Mouse (Mus musculus) embryonic fibroblast, embryonic 13.5 days (primary cell): ENCODE results near the gene Gm17364. TPM values are rescaled to one million over a fixed set of nuclear protein-coding genes. Genes with fewer than 3 reads are reported as not detected.
"Not testable (repeated sequence)": the region's sequence is repeated elsewhere in the genome, so short reads cannot be mapped to it uniquely, and the experiment has no call there.

ENCODE experiments used
- H3K27ac ChIP-seq: 2 replicates; pipeline ENCODE4 v1.5.1; 2012; ENCODE audit warnings: low read length, control low read depth, inconsistent platforms; ENCODE audit not compliant: insufficient read depth
- H3K4me1 ChIP-seq: 2 replicates; pipeline ENCODE4 v1.6.1; 2011; ENCODE audit warnings: low read length; ENCODE audit not compliant: control insufficient read depth, insufficient read depth
- H3K4me3 ChIP-seq: 2 replicates; pipeline ENCODE4 v1.5.1; 2011; ENCODE audit warnings: mild to moderate bottlenecking, control low read depth, low read length; ENCODE audit not compliant: insufficient read depth
- CTCF ChIP-seq: IDR thresholded peaks from 2 replicates; pipeline ENCODE4 v1.5.1; 2011; ENCODE audit warnings: mild to moderate bottlenecking, control low read depth, low read length, moderate library complexity, borderline replicate concordance; ENCODE audit not compliant: insufficient read depth
- POLR2A ChIP-seq: IDR thresholded peaks from 2 replicates; pipeline ENCODE4 v1.6.1; 2011; ENCODE audit warnings: low read depth, mild to moderate bottlenecking, control low read depth, low read length, moderate library complexity
- polyA plus RNA-seq: library from polyadenylated mRNA; stranded (reverse); fragments of >200 nt; gene quantifications from 2 replicates; pipeline ENCODE4 v1.2.4, GENCODE M21; 2011; ENCODE audit warnings: low read depth; ENCODE audit not compliant: missing spikeins, insufficient read length

The Gm17364 gene
- polyA plus RNA-seq, 1 experiment = not detected

DNA sequence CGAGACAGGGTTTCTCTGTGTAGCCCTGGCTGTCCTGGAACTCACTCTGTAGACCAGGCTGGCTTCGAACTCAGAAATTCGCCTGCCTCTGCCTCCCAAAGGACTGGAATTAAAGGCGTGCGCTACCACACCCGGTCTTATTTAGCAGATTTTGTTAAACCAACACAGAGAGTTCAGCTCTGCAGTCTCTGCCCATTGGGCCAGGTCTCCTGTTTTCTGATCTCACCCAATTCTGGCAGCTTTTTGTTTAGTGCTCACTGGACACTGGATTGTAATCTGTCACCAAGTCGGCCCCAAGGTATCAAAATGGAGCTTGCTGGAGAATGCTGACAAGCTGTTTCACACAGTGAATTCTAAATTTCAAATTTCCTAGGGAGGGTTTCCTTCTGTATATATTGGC lies 21.0 kb downstream of the Gm17364 start:
- TF ChIP-seq CTCF (no peak), POLR2A (no peak)
- Histone ChIP-seq H3K4me1 (no peaks in the 10 kb centered on the region), H3K27ac (no peak overlapping the region), H3K4me3 (no peak overlapping the region)

DNA sequence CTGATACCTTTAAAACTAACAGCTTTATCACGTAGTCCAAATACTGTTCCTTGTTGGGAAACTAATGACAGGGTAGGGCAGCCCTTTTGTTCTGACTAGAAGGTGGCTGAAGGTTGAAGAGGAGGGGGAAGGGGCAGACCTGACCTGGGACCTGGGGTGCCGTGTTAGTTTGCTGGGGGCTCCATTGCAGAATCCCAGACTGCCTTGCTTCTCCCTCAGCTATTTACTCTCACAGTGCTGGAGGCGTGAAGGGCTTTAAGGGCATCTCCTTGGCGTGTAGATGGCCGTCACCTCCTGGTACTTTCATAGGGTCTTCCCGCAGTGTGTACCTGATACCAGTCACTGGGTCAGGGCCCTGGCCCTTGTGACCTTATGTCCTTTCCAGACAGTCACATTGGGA lies 21.6 kb downstream of the Gm17364 start:
- Histone ChIP-seq H3K4me3 (no peak overlapping the region), H3K27ac (no peak overlapping the region), H3K4me1 (no peaks in the 10 kb centered on the region)
- no peak for TF ChIP-seq POLR2A
- TF ChIP-seq CTCF = no peak

DNA sequence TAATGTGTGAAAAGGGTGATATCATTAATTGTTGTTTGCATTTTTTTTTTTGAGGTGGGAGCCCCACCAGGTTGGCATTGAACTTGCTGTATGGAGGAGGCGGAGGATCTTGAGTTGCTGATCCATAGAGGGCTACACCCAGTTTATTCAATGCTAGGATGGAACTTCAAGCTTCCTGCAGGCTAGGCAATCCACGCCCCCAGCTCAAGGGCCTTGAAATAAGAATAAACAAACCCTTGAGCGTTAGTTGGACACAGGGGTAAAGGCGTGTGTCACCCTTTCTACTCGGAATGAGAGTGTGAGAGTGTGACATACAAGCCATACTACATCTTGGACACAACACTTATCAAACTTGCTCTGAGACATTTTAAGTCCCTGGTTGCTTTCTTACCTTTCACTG lies 22.1 kb downstream of the Gm17364 start:
- Histone ChIP-seq H3K27ac (no peak overlapping the region), H3K4me3 (no peak overlapping the region), H3K4me1 (no peaks in the 10 kb centered on the region)
- TF ChIP-seq CTCF (no peak), POLR2A (no peak)

DNA sequence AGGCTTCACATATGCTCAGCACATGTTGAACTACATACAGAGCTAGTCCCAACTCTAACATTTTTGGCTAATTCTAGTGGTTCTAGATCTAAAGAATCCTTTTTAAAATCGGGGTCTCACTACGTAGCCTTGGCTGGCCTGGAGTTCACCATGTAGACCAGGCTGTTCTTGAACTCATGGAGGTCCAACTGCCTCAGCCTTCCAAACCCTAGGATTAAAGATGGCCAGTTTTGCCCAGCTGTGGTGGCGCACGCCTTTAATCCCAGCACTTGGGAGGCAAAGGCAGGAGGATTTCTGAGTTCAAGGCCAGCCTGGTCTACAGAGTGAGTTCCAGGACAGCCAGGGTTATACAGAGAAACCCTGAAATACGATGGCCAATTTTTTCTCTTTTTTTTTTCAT lies 22.5 kb downstream of the Gm17364 start:
- H3K4me1 ChIP-seq, H3K27ac ChIP-seq, H3K4me3 ChIP-seq: not testable (repeated sequence)

DNA sequence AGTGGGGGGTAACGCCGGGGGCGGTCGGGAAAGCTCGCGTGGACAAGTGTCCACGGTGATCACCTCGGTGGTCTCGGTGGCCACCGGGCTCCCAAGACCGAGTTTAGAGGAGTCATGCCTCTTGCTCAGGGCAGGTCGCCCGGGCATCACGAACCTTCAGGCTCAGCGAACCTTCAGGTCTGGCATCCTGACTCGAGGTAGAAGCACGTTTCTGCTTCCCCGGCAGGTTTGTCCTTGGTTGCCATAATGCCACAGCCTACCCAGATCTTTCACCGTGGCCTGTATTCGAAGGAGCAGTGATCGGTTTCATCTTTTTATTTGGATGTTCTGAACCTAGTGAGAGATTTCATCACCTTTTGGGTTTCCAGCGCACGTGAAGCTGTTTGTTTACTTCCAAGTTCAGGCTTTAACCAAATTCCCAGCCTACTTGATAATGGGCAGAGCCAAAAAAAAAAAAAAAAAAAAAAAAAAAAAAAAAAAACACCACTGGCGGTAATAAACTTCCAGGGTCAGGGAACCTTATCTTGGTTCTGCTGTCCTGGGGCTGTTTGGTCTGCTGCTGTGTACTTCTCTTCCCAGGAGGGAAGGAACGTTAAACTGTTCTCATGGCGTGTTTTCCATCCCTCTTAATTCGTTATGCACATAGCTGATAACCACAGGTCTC lies 23.3 kb downstream of the Gm17364 start:
- no peak for TF ChIP-seq POLR2A
- TF ChIP-seq CTCF = no peak
- H3K27ac ChIP-seq = no peak overlapping the region
- no peaks in the 10 kb centered on the region for H3K4me1 ChIP-seq
- H3K4me3 ChIP-seq = peak overlapping the region; percentile 70

DNA sequence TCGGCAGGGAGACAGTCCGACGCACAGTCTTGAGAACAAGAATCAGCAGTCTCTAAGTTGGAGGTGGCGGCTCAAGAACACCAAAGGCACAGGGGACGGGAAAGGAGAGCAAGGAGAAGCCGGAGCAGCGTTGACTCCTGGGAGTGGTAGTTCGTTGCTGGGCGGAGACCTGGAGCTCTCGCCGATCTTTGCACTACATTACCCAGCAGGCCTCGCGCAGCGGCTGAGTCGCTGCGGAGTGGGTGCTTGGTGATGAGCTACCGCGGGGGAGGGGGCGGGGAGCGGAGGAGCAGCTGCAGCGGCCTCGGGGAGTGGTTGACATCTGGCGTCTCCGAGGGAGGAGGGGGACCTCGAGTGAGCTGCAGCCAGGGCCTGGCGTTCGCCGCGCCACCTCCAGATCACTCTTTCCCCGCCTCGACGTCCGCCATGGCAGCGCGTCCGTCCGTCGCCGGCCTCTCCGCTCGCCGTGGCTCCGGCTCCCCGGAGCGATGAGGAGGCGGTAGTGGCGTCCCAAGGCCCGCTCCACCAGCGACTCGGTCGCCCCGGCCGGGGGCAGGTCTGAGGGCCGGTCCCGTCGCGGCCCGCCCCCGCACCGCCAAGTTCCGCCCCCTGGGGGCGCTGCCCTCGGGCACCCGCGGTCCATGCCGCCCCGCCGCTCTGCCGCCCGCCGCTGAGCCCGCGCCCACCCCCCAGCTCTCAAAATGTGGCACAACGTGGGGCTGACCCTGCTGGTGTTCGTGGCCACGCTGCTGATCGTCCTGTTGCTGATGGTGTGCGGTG lies 24.0 kb downstream of the Gm17364 start, which contains the start of gene Smim13:
Gene Smim13, plus strand, starts transcription at position 307 of the 780 bp plus-strand sequence.
- TF ChIP-seq CTCF (no peak), POLR2A (peak; percentile 71)
- Histone ChIP-seq H3K27ac (peak within 1 kb of the TSS; percentile 62; the same call in 1 of the 2 replicates), H3K4me1 (no peaks in the 10 kb centered on the region), H3K4me3 (peak within 1 kb of the TSS; percentile 70)

DNA sequence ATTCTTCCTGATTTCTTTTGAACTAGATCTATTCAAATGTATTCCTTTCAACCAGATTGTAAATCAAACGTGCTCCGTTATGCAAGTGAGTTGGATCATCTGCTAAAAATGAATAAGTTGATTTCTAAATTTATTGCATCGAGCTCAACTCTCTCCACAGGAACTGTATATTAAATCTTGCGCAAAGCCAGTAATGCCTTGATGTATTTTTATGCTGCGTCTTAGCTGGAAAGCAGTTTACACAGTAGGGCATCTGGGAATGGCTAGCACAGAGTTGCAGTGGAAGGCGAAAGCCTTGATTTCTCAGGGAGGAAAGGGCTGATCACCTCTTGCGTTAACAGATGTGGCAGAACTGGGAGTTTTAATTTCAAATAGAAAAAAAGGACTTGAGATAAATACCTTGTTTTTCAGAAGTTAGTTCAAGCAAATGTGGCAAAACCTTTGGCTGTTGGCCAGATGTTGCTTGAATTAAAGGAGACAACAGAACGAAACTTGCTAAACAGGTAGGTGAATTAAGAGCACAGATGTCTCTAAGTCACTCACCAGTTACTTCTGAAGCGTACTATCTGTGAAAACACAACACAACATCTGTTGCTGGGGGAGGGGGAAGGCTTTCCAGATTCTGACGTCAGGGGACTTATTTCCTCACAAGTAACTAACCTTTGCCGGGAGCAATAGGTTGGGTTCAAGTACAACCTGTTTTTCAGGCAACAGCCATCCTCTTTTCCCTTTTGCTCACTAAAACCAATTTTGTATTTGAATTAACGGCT lies 24.8 kb downstream of the Gm17364 start:
- TF ChIP-seq CTCF (no peak), POLR2A (no peak)
- peak overlapping the region; percentile 59 for H3K4me3 ChIP-seq
- H3K27ac ChIP-seq = no peak overlapping the region
- H3K4me1 ChIP-seq = no peaks in the 10 kb centered on the region

DNA sequence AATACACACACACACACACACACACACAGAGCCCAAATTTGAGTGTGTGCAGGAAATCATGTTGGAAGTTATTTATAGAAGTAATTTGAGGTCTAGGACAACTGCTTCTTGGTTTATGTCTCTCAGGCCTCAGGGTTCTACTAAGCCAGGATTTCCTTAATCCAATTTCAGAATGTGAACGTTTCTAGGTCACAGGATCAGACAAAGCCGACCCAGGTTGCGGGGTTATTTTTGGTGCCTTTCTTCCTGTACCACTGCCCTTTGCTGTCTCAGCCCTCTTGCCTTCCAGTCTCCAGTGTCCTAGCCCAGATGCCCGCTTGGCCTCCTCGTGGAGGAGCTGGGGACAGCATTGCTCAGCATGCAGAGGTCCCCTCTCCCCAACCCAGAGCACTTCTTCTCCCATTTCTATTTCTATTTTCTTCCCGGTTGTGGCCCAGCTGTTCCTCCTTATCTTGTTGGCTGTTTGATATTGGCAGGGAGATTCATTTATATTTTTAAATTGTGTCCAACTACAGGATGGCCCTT lies 29.4 kb downstream of the Gm17364 start:
- no peak overlapping the region for H3K4me3 ChIP-seq
- H3K4me1 ChIP-seq = no peaks in the 10 kb centered on the region
- no peak overlapping the region for H3K27ac ChIP-seq
- TF ChIP-seq CTCF (no peak), POLR2A (no peak)

DNA sequence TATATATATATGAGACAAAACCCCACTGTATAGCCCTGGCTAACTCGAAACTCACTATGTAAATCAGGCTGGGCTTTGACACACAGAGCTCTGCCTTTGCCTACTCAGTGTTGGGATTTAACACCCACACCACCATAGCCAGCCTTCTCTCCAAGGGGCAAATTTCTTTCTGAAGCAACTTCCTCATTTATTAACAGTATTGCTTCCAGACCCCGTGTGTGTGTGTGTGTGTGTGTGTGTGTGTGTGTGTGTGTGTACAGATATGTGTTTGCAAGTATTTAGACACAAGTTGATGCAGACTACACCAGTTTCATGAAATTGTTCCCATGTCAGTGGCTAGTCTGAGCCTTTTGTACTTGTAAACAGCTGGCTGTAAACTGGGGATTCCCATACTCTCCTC lies 32.2 kb downstream of the Gm17364 start:
- no peak overlapping the region for H3K4me3 ChIP-seq
- H3K27ac ChIP-seq = no peak overlapping the region
- no peak for TF ChIP-seq POLR2A
- TF ChIP-seq CTCF = no peak
- H3K4me1 ChIP-seq = no peaks in the 10 kb centered on the region

DNA sequence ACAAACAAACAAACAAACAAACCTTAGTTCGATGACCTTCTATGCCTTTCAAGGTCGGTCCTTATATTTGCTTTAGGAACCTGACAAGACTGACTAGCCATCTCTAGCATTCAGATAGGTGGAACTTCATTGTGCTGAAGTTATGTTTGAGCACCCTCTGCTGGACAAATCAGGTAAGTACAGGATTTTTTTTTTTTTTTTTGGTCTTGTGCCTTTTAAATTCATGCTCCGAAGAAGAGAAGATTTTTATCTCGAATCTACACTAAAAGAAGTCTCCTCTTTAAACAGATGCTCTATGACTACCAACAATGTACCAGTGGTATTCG lies 35.0 kb downstream of the Gm17364 start:
- Histone ChIP-seq H3K27ac (no peak overlapping the region), H3K4me1 (no peaks in the 10 kb centered on the region), H3K4me3 (no peak overlapping the region)
- TF ChIP-seq POLR2A = no peak
- no peak for TF ChIP-seq CTCF
